Mouse (Mus musculus): ENCODE data around the gene Rab42.
A peak's percentile ranks its signal among the peaks of the same experiment; 100 is the strongest.

The Rab42 gene

GRCm38 (mm10) chr4:132268871-132269739, 34.1 kb downstream of the Rab42 start:
- peak; percentile 80 for DNase-seq

GRCm38 (mm10) chr4:132266835-132267349, 36.3 kb downstream of the Rab42 start:
- no peak for DNase-seq

GRCm38 (mm10) chr4:132263313-132263712, 39.9 kb downstream of the Rab42 start:
- DNase-seq: no peak

GRCm38 (mm10) chr4:132262358-132262616, 40.9 kb downstream of the Rab42 start:
- no peak for DNase-seq

GRCm38 (mm10) chr4:132261514-132262357, 41.4 kb downstream of the Rab42 start, which contains the start of gene Gmeb1:
Gmeb1 (minus strand) TSS chr4:132261602.
- DNase-seq: peak; percentile 88

GRCm38 (mm10) chr4:132260404-132261379, 42.5 kb downstream of the Rab42 start:
- peak; percentile 80 for DNase-seq

GRCm38 (mm10) chr4:132259248-132259647, 43.9 kb downstream of the Rab42 start:
- no peak for DNase-seq

GRCm38 (mm10) chr4:132256384-132256783, 46.8 kb downstream of the Rab42 start:
- no peak for DNase-seq

GRCm38 (mm10) chr4:132254986-132255385, 48.2 kb downstream of the Rab42 start:
- DNase-seq: no peak

- no peak for DNase-seq
These were observed 49.6 kb downstream of the Rab42 start for GRCm38 (mm10) chr4:132253622-132254021.

- DNase-seq: no peak
These were observed 50.1 kb downstream of the Rab42 start for GRCm38 (mm10) chr4:132253128-132253527.

Data from retina, postnatal 1 day (tissue).